Mouse (Mus musculus) right cerebral cortex, postnatal 25 days (tissue): ENCODE results near the gene P2ry14.
A peak's percentile ranks its signal among the peaks of the same experiment; 100 is the strongest.
"Not testable (repeated sequence)": the region's sequence is repeated elsewhere in the genome, so short reads cannot be mapped to it uniquely, and the experiment has no call there.

ENCODE experiments used
- DNase-seq: peaks from one replicate; pipeline ENCODE4 v3.0.0; 2022

P2ry14 gene

DNA sequence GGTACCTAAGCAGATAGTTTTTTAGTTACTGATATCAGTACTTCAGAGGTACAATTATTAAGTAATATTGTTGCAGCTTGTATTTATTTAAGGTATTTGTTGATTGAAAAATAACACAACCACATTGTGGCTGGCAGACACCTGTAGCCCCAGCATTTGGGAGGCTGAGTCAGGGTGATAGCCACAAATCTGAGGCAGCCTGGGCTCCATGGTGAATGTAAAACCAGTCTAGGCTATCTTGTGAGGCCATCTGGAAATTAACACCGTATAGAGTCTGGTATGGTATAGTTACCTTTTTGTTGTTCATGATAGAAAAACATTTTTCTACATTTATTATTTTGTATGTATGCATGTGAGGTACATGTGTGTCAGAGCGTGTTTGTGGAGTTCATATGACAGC, 51.3 kb downstream of the P2ry14 start:
- no peak for DNase-seq

DNA sequence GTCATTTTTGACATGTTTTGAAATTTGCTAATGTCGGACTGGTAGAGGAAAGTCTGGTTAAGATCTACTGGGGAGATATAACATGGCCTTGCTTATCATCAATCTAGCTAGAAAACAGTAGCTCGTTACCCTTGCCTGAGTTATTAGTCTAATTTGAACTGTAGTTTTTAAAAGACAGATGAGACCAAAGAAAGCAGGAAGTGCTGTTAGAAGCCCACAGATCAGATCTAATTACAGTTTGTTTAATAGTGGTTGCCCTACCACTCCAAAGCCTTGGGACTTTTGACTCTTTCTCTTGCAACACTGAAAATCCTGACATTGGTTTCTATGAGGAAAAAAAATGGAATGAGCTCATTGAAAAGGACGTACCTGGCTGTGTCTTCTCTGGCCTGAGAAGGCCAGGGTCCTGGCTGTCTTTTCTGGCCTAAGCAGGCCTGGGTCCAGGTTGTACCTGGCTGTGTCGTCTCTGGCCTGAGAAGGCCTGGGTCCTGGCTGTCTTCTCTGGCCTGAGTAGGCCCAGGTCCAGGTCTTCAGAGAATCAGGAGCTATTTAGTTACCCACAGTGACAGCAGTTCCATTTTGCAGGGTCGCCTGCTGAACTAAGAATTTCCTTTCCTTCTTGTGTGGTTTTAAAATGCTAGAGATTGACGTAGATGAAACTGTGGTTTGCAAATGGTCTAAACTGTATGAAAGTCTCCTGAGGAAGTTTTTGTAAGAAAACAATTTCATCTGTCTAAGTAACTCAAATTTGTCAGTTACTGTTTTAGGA, 52.0 kb downstream of the P2ry14 start, which contains the start of gene Gpr171:
TSS of gene Gpr171 (minus strand) at position 604 of the 769 bp plus-strand sequence.
- DNase-seq, result no peak

DNA sequence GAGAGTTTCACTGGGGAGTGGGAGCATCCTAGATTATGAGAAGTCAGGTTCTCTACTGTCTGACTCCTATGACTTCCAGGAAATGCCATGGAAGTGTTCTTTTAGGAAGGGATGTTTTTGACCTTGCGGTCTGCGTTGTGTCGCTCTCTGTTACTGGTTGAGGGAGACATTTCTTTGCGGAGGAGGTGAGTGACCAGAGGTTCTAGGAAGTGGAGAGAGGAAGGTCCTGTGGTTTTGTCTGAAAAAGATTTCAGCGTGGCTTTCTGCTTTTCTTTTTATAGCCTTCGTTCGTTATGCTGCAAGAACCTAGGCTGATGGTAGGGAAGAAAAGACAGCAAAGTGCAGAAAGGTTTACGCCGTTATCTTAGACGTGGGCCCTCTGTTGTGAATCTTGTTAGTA, 54.9 kb downstream of the P2ry14 start:
- no peak for DNase-seq

DNA sequence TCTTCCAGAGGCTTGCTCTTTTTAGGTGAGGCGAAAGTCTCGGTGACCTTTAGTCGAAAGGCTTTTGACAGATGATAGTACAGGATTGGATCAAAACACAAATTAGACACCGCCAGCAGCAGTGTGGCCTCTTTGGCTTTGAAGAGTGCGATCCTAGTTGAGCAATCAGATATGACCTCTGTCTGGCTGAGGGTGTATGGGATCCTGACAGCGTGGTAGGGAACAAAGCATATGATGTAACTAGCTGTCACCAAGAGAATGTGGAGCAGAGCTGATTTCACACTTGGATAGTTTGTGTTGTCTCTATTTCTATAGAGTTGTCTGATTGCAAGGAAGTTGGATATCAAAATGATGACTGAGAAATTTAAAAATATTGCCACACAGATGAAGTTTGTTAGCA, 56.0 kb downstream of the P2ry14 start:
- DNase-seq, result no peak

DNA sequence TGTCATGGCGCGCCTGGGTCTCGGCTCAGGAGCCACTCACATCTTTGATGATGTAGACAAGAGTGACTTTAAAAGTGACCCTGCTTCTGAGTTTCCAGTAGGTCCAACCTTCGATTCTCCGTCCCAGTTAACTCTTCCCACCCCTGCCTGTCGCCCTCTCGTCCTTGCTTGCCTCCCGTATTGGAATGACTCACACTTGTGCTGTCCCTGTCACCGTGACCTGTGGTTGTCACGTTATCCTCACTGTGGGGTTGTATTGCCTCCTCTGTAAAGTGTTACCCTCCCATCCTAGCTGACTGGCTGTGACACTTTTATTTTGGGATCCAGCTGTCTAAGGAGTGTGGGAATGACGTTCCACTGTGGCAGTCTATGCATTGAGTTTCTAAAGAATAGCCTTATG, 60.7 kb downstream of the P2ry14 start:
- no peak for DNase-seq

DNA sequence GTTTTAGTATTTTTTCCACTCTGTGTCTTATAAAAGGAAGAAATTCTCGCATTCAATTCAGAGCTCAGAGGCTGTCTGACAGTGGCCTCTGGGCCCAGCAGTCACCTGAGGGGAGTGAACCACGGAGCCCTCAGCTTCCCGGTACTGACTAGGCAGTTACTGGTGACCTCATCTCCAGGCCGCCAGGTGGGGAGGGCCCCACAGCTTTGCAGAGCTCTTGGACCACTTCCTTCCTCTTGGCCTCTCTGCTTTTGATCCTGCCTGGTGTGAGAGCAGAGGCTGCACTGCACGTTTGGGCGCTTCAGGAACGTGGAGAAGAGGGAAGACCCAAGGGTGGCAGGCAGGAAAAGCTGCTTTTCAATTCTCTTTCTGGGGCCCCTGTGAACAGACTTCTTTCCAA, 72.5 kb downstream of the P2ry14 start:
- no peak for DNase-seq

DNA sequence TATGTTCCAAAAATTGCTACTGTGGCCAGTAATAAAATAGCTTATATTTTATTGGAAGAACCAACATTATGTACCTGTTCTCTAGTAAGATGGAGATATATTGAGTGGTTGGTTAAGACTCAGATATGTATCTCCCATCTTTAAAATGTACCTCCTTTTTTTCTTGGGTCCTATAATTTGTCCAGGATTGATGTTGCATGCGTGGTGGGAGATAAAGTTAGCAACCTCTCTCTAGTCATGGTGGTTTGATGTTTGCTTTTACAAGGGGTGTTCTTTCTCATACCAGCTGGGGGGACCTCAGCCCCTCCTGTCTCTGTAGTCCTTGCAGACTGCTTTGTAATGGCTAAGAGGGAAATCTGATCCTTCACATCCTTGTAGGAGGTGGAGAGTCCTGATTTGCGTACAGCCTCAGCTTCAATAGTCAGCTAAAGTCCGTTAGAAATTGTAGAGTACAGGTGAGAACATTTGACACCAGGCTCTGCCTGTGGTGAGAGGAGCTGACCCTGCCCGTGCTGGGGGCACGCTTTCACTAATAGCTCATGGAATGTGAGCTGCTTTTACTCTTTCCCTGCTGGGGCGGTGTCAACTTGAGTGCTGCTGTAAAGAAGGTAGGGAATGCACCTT, 73.0 kb downstream of the P2ry14 start:
- DNase-seq, result no peak

DNA sequence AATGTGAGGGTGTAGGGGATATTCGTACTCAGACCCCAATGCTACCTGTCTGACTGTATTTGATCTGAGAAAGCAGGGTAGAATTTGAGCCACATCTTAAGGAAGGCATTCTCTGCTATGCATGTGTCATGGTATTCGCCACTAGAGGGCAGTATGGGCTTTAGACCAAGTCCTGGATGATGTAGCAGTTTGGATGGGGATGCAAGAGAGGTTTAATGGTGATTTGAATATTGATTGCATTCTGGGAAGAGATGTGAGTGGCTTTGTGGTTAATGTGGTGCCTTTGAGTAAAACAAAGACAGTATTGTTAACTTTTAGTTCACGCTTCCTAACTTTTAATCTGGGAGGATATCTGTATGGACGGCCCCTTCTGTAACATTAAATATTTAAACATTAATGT, 74.1 kb downstream of the P2ry14 start:
- peak; percentile 27 for DNase-seq

DNA sequence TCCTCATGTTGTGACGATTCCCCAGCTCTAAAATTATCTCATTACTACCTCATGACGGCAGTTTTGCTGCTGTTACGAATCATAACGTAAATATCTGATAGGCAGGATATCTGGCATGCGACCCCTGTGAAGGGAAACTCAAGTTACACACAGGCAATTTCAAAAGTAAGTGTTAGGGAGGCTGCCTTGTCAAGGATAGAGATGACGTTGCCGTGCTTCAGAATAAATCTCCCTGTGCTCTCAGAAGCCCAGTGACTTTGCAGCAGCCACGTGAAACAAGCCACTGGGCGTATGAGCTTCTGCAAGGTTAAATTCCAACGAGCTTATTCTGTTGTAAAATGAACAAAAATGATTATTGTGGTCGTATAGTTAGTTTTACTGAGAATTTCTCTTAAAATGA, 74.8 kb downstream of the P2ry14 start:
- no peak for DNase-seq

DNA sequence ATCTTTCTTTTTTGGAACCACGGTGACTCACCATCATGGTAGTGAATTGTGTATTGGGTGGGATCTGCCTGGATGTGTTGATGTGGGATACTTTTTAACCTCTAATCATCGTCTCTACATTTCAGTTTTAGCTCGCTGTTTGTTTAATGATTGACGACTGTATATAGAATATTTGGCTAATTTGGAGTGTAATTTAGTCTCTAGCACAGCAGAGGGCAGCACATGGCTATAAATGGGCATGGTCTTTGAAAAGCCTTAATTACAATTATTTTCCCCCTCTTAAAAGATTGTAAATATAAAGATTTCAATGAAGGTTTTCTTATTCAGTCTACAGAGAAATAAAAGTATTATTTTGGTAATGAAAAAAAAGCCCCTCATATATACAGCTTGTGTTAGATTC, 76.1 kb downstream of the P2ry14 start:
- DNase-seq, result no peak

DNA sequence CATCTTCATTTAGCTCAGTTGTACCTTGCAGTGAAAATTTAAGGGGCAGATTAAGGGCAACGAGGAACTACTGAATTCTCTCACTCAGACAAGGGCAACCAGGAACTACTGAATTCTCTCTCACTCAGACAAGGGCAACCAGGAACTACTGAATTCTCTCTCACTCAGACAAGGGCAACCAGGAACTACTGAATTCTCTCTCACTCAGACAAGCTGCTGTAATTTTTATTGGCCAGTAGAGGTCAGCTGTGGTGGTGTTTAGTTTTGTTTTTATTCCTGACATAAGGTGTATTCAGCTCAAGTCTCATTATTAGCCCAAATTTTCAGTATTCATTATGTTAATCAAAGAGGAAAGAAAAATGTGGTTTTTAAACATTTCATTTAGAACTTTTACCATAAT, 84.3 kb downstream of the P2ry14 start:
- DNase-seq, result not testable (repeated sequence)

DNA sequence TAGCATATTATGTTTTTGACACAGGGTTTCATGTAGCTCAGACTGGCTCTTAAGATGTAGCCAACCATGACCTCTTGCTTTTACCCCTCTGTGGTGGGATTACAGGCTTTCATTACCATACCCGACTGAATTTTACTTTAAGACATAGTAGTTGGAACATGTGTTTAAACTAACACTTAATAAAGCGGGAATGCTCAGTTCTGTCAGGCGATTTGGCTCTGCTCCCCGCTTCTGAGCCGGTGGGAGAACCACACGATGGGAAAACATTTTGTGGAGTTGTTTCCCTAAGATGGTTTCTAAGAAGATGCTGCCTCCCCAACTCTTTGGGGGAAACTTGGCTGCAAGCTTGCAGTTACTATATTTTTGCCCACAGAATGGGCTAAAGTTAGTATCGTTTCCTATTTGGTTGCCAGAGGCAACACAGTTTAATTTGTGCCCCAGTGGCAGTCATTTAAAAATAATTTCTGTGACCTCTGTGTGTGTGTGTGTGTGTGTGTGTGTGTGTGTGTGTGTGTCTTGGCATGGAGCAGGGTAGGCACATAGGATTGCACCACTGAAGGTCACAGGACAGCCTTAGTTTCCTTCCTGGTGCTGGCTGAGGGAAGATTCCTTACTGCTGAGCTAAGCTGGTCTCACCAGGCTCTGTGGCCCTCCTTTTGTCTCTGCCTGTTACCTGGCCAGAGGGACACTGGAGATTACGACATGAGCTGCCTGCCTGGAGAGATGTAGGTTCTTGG, 86.7 kb downstream of the P2ry14 start:
- DNase-seq, result no peak

DNA sequence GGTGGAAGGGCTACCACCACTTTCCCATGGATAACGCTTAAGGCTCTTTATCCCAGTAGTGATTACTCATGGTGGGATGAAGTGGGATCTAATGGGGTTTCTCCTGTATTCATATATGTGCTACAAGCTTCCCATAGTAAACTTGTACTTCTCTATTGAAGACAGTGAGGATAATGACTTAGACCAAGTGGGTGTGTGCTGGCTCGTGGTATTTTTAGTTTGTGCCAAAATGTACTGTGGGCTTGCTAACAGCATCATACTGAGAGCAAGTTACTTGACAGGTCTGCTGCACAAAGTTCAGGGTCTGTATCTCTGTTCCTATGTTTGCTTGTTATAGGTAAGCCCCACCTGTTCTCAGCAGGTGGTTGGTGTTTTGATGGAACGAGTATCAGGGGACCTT, 87.5 kb downstream of the P2ry14 start:
- DNase-seq, result no peak
